Mouse (Mus musculus): Measurements from ENCODE around the gene Smim11.

Gene Smim11

DNA sequence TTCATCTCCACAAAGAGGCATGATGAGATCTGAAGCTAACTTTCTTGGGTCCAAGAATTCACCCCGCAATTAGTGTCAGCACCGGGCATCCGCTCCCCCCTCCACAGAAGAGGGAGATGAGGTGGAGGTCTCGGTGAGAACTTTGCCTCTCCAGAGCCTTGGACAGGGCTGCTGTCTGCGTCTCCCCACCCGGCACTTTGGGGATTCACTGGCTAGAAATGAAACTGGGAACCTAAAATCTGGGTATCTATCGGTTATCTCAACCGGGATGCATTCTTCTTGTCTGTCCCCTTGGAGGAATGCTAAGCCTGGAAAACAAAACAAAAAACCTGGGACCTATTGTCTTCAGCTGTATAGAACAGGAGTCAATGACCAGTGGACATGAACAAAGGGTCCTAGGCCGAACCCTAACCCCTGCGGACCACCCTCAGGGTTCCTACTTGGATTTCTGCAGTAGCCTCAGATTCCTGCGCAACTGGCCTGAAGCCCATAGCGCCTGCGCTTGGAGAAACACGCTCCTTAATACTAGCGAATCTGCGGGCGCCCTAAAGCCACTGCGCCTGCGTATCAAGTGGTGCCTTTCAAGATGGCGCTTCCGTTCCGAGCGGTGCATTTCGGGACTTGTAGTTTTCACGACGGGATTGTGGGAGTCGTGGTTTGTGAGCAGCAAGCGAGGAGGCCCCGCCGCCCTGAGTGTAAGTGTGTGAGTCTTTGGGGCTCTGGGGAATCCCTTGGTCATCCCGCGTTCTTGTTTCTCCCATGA, at the start of gene Smim11:
Smim11 (plus strand) TSS at position 638 of the 763 bp plus-strand sequence.
- DNase-seq (ENCODE audit: low read depth, low spot score) = peak; percentile 95

GRCm38 (mm10) chr16:92254316-92254715, 46.8 kb upstream of the Smim11 start:
- no peak for DNase-seq (ENCODE audit: low read depth, low spot score)

- no peak for DNase-seq (ENCODE audit: low read depth, low spot score)
These were observed 33.2 kb upstream of the Smim11 start for GRCm38 (mm10) chr16:92267861-92268260.

- no peak for DNase-seq (ENCODE audit: low read depth, low spot score)
These were observed 26.6 kb upstream of the Smim11 start for GRCm38 (mm10) chr16:92274516-92274915.

- no peak for DNase-seq (ENCODE audit: low read depth, low spot score)
These were observed 25.6 kb upstream of the Smim11 start for GRCm38 (mm10) chr16:92275526-92275925.

DNA sequence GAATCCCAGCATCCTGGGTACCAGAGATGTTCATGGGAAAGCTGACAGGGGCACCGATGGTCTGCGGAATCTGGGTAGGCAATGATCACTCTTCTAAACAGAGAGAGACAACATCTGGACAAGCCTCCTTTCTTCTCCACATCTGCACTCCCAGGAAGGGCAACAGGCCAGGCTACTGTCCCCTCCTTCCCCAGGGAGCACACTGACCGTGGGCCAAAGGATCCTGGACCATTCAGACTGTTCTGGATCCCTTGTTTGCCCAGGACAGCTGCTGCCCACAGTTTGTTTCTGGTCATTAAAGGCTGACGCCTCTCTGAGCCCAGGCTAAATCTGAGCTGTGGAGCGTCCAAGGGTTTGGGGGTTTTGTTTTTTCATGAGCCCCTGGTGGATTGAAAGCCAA, 18.4 kb upstream of the Smim11 start:
- DNase-seq (ENCODE audit: low read depth, low spot score) = no peak

DNA sequence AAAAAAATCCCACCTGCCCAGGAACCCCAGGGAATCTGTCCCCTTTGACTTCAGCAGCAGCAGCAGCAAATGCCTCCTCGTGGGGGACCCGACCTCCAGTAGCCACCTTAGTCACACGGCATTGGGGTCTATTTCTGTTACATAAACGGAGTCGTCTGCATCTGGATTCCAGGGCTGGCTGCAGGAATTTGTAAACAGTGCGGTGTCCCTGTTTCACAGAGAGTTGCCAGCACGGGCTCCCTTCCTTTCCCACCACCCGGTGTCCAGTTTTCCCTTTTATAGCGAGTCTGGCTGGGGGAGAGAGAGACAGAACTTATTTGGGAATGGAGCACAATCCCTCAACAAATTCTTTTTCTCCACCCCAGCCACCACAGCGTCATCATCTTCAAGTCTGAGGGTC, 16.0 kb upstream of the Smim11 start:
- no peak for DNase-seq (ENCODE audit: low read depth, low spot score)

GRCm38 (mm10) chr16:92286609-92287008, 14.5 kb upstream of the Smim11 start:
- DNase-seq (ENCODE audit: low read depth, low spot score) = peak; percentile 78

- no peak for DNase-seq (ENCODE audit: low read depth, low spot score)
These were observed 12.3 kb upstream of the Smim11 start for GRCm38 (mm10) chr16:92288778-92289177.

- DNase-seq (ENCODE audit: low read depth, low spot score) = no peak
These were observed 11.0 kb upstream of the Smim11 start for GRCm38 (mm10) chr16:92290045-92290444.

DNA sequence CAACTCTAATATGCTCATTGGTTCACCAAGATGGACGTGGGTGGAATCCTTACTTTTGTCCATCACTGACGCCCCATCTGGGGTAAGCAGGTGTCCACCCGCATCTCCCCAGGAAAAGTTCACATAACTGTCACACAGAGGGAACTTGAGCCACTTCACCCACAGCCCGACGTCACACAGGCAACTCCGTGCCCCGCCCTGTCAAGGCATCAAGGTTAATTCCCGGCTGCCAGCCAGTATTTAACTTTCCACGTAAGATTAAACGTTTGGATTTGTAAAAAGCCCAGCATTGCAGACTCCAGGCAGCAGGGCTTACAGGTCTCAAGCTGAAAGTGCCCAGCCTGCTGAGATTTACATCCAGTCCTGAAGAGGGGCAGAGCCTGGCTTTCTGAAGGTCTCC, 9.0 kb upstream of the Smim11 start, which contains the start of gene Kcne2:
Kcne2 (plus strand) TSS at position 289 of the 400 bp plus-strand sequence.
- no peak for DNase-seq (ENCODE audit: low read depth, low spot score)

DNA sequence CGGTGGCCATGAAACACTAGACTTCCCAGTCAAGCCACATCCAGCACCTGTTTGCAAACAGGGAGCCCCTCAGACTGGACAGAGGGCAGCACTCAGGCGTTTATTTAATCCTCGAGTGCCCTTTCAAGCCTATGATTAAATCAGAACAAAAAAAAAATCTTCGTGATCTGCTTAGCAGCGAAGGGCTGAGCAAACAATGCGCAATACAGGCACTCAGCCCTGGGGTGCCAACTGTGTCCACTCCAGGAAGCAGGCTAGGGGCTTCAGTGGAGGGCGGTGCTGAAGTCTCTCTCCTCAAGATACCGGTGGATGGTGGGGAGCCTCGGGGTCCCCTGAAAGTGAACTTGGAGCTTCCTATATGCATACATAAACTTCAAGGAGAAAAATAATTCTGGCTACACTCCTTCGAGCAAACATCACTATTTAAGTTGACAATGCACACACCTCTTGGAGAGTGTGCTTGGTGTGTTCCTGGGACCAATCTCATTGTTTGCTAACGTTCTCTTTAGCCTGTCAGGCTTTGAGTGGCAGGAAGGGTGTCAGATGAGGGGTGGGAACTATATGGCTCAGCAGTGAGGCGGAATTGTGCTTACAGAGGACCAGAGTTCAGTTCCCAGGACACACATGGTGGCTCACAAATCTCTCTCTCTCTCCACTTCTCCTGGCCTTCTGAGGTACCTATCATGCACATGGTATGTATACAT, 6.7 kb upstream of the Smim11 start:
- no peak for DNase-seq (ENCODE audit: low read depth, low spot score)

DNA sequence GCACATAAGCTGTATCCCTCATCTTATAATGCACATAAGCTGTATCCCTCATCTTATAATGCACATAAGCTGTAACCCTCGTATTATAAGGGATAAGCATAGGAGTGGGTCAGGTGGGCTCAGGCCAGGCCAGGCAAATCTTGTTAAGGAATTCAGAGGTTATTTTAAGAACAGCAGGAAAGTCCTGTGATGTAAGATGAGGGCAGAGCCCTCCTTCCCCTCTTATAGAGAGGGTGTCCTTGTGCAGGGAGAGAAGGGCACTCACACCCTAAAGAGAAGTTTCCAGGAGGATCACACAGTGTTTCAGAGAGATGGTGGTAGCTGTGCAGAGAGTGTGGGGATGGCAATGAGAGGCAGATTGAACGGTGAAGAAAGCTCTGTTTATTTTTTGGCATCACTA, 5.8 kb upstream of the Smim11 start:
- DNase-seq (ENCODE audit: low read depth, low spot score) = no peak

DNA sequence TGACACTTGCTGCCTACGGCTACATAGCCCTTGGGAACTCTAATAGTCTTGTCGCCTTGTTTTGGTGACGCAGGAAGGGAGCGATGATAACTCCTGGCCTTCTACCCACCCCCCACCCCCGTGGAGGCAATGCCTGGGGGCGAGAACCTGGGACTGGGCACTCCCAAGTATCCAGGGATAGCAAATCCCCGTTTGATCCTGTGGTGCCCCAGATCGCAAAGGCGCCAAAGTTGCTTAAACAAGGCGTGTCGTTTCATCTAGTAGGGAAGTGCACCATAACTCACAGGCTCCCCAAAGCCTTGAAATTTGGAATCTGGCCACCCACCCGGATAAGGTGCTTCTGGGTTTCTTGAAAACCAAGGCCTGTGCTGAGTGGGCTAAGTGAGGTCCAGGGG, 323 bp downstream of the Smim11 start:
- peak; percentile 30 for DNase-seq (ENCODE audit: low read depth, low spot score)

GRCm38 (mm10) chr16:92301989-92302388, 903 bp downstream of the Smim11 start:
- no peak for DNase-seq (ENCODE audit: low read depth, low spot score)

GRCm38 (mm10) chr16:92302506-92302905, 1.4 kb downstream of the Smim11 start:
- DNase-seq (ENCODE audit: low read depth, low spot score) = no peak

GRCm38 (mm10) chr16:92305519-92305918, 4.4 kb downstream of the Smim11 start:
- no peak for DNase-seq (ENCODE audit: low read depth, low spot score)

GRCm38 (mm10) chr16:92307947-92308346, 6.9 kb downstream of the Smim11 start:
- no peak for DNase-seq (ENCODE audit: low read depth, low spot score)

DNA sequence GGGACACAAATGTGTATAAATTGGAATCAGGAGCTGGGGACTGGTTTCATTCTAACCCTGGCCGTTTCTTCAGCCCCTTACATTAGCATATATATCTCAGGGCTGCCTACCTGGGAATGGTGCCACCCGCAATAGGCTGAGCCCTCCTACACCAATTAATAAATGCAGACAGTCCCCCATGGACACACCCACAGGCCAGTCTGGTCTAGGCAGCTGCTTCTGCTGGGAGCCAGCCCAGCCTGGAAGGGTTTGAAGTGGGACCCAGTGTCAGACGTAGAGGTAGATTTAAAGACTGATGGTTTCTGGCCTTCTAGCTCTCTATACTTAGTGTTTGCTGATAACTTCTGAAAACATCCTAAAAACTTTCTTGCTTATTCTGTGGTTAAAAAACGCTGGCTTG, 8.0 kb downstream of the Smim11 start:
- no peak for DNase-seq (ENCODE audit: low read depth, low spot score)

DNA sequence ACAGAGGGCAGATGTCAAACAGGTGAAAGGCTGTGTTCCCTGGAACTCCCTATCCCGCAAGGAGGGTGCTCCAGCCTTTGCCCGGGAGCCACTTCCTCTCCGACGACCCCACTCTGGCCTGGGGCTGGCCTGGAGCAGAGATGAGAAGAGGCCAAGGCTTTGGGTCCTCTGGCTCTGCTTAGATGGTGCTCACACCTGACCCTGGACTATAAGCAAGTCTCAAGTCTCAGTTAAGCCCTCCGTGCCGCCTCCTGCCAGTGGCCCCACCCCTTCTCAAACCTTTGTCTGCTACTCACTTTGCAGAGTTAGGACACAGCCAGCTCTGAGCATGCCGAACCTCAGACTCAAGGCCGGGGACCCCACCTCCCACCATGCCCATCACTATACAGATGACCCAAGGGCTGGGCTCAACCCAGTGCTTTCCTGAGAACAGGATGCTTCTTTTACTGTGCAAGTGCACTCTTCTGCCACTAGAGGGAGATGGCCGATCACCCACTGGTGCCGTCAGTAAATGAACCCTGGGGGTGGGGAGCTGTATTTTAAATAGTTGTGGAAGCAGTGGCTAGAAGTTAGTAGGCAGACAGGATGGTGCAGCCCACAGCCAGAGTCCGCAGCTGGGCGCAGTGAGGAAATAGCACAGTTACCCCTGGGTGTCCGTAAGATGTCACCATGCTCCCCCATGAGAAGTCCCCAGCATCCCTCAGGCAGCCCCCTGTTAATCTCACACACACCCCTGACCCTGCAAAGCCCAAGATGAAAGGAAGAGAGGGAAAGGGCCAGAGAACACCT, 13.1 kb downstream of the Smim11 start:
- DNase-seq (ENCODE audit: low read depth, low spot score) = peak; percentile 42

- DNase-seq (ENCODE audit: low read depth, low spot score) = no peak
These were observed 15.1 kb downstream of the Smim11 start for GRCm38 (mm10) chr16:92316049-92316738.

Measured in embryo, embryonic 11.5 days (tissue).